Mouse (Mus musculus): ENCODE data around the gene Ccnb2.

- TF ChIP-seq GATA1 (IDR thresholded peaks at IDR 0.05; ENCODE audit: low read length) (no peak), TAL1 (IDR thresholded peaks at IDR 0.05; ENCODE audit: low read length) (no peak)
Observed at GRCm38 (mm10) chr9:70396083-70396482, 25.3 kb downstream of the Ccnb2 start.
